Mouse (Mus musculus): ENCODE data around the gene Olfr398. TPM values are rescaled to one million over a fixed set of nuclear protein-coding genes. Genes with fewer than 3 reads are reported as not detected.

Olfr398 gene
- polyA plus RNA-seq (2016; fragmentation: Nextera tagmentation; extraction: Ambion mirVana) = not detected in 2 replicates

DNA sequence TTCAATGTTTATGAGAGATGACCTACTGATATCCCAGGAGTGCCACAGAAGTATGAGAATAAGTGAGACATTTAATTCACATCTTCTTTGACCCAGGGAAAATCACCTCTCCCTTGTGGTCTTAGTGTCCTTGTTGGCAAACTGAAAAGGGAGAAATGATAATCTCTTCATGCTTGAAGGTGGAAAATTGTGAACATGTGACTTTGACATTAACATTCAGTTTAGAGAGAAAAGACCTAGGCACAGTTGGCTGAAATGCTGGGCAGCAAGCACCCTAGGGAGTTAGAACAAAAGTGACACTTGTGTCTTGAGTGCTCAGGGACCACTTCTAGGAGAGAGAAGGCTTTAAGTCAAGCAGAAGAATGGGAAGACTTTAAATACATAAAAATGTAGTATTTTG is at the start of gene Olfr398:
Gene Olfr398, minus strand, starts transcription at position 101 of the 400 bp plus-strand sequence.
- Histone ChIP-seq H3K4me2 (replicated peaks) (no peak within 1 kb of the TSS), H3K4me1 (no peaks in the 10 kb centered on the region), H3K27ac (replicated peaks) (no peak within 1 kb of the TSS), H3K36me3 (no peaks in the 10 kb centered on the region), H3K4me3 (no peak within 1 kb of the TSS), H3K9me3 (peaks cover 30% of the 10 kb centered on the region), H3K9ac (replicated peaks) (no peak within 1 kb of the TSS), H3K27me3 (no peaks in the 10 kb centered on the region)
- no peak for ATAC-seq (ENCODE audit: low FRiP score, low read depth)

- no peak for ATAC-seq (ENCODE audit: low FRiP score, low read depth)
Measured at GRCm38 (mm10) chr11:73993115-73993514, 2.9 kb upstream of the Olfr398 start.

GRCm38 (mm10) chr11:73960517-73960916 is 29.7 kb downstream of the Olfr398 start, which contains the start of gene Olfr397:
Olfr397 (plus strand) TSS chr11:73960817.
- H3K9ac ChIP-seq (replicated peaks) = no peak within 1 kb of the TSS
- no peak for ATAC-seq (ENCODE audit: low FRiP score, low read depth)
- H3K4me1 ChIP-seq = no peaks in the 10 kb centered on the region
- H3K36me3 ChIP-seq = no peaks in the 10 kb centered on the region
- H3K4me3 ChIP-seq = no peak within 1 kb of the TSS
- H3K27me3 ChIP-seq = no peaks in the 10 kb centered on the region
- H3K4me2 ChIP-seq (replicated peaks) = no peak within 1 kb of the TSS
- H3K9me3 ChIP-seq = peaks cover 41% of the 10 kb centered on the region
- no peak within 1 kb of the TSS for H3K27ac ChIP-seq (replicated peaks)
- WGBS = 67% methylated on average over 1 of the region's 1 CpGs

More at GRCm38 (mm10) chr11:73993115-73993514, 2.9 kb upstream of the Olfr398 start:
- no peaks in the 10 kb centered on the region for H3K36me3 ChIP-seq
- no peak overlapping the region for H3K27ac ChIP-seq (replicated peaks)
- H3K9ac ChIP-seq (replicated peaks) = no peak overlapping the region
- no peak overlapping the region for H3K4me3 ChIP-seq
- no peak overlapping the region for H3K4me2 ChIP-seq (replicated peaks)
- H3K4me1 ChIP-seq = no peaks in the 10 kb centered on the region
- peaks cover 22% of the 10 kb centered on the region for H3K9me3 ChIP-seq
- no peaks in the 10 kb centered on the region for H3K27me3 ChIP-seq

- H3K4me3 ChIP-seq = no peak within 1 kb of the TSS
- no peak within 1 kb of the TSS for H3K9ac ChIP-seq (replicated peaks)
- no peaks in the 10 kb centered on the region for H3K36me3 ChIP-seq
- ATAC-seq (ENCODE audit: low FRiP score, low read depth) = no peak
- H3K9me3 ChIP-seq = peaks cover 7% of the 10 kb centered on the region; the same call in 1 of the 2 replicates
- no peak within 1 kb of the TSS for H3K27ac ChIP-seq (replicated peaks)
- no peaks in the 10 kb centered on the region for H3K27me3 ChIP-seq
- H3K4me2 ChIP-seq (replicated peaks) = no peak within 1 kb of the TSS
- H3K4me1 ChIP-seq = no peaks in the 10 kb centered on the region
Measured at GRCm38 (mm10) chr11:73936377-73936776, 53.8 kb downstream of the Olfr398 start, which contains the start of gene Olfr23. Olfr23 (plus strand) TSS chr11:73936677.

Other genes starting within 250 kb of the Olfr398 start
- gene Olfr389, start 209.7 kb downstream of the Olfr398 start, polyA plus RNA-seq (2016; fragmentation: Nextera tagmentation; extraction: Ambion mirVana) = not detected in 2 replicates
- gene Olfr390, start 207.4 kb downstream of the Olfr398 start, polyA plus RNA-seq (2016; fragmentation: Nextera tagmentation; extraction: Ambion mirVana) = not detected in 2 replicates
- not detected in 2 replicates for gene Olfr391-ps, start 187.4 kb downstream of the Olfr398 start, polyA plus RNA-seq (2016; fragmentation: Nextera tagmentation; extraction: Ambion mirVana)
- not detected in 2 replicates for gene Olfr392, start 173.4 kb downstream of the Olfr398 start, polyA plus RNA-seq (2016; fragmentation: Nextera tagmentation; extraction: Ambion mirVana)
- not detected in 2 replicates for gene Olfr393, start 139.0 kb downstream of the Olfr398 start, polyA plus RNA-seq (2016; fragmentation: Nextera tagmentation; extraction: Ambion mirVana)
- gene Olfr394, start 99.6 kb downstream of the Olfr398 start, polyA plus RNA-seq (2016; fragmentation: Nextera tagmentation; extraction: Ambion mirVana) = not detected in 2 replicates
- gene Olfr395, start 81.1 kb downstream of the Olfr398 start, polyA plus RNA-seq (2016; fragmentation: Nextera tagmentation; extraction: Ambion mirVana) = not detected in 2 replicates
- not detected in 2 replicates for gene Olfr23, start 53.7 kb downstream of the Olfr398 start, polyA plus RNA-seq (2016; fragmentation: Nextera tagmentation; extraction: Ambion mirVana)
- gene Olfr397, start 29.6 kb downstream of the Olfr398 start, polyA plus RNA-seq (2016; fragmentation: Nextera tagmentation; extraction: Ambion mirVana) = not detected in 2 replicates
- not detected in 2 replicates for gene Olfr139, start 66.1 kb upstream of the Olfr398 start, polyA plus RNA-seq (2016; fragmentation: Nextera tagmentation; extraction: Ambion mirVana)
- gene Olfr399, start 66.2 kb upstream of the Olfr398 start, polyA plus RNA-seq (2016; fragmentation: Nextera tagmentation; extraction: Ambion mirVana) = not detected in 2 replicates
- not detected in 2 replicates for gene Zfp616, start 79.5 kb upstream of the Olfr398 start, polyA plus RNA-seq (2016; fragmentation: Nextera tagmentation; extraction: Ambion mirVana)
- not detected in 2 replicates for gene Olfr401, start 123.3 kb upstream of the Olfr398 start, polyA plus RNA-seq (2016; fragmentation: Nextera tagmentation; extraction: Ambion mirVana)
- gene Olfr402, start 163.1 kb upstream of the Olfr398 start, polyA plus RNA-seq (2016; fragmentation: Nextera tagmentation; extraction: Ambion mirVana) = not detected in 2 replicates
- gene Olfr403, start 195.8 kb upstream of the Olfr398 start, polyA plus RNA-seq (2016; fragmentation: Nextera tagmentation; extraction: Ambion mirVana) = not detected in 2 replicates
- gene Olfr43, start 221.0 kb upstream of the Olfr398 start, polyA plus RNA-seq (2016; fragmentation: Nextera tagmentation; extraction: Ambion mirVana) = not detected in 2 replicates

All from midbrain, embryonic 12.5 days (tissue).